Mouse (Mus musculus): Measurements from ENCODE around the gene Gm28079.
"Not testable (repeated sequence)": the region's sequence is repeated elsewhere in the genome, so short reads cannot be mapped to it uniquely, and the experiment has no call there.

Gm28079 gene

GRCm38 (mm10) chrY:70014799-70015198, at the start of gene Gm28079:
Gene Gm28079 (minus strand): TSS chrY:70014899.
- not testable (repeated sequence) for DNase-seq (ENCODE audit: extremely low spot score, low spot score)
